Mouse (Mus musculus) limb, embryonic 12.5 days (tissue): Measurements from ENCODE around the gene Zfp541. TPM values are rescaled to one million over a fixed set of nuclear protein-coding genes. Genes with fewer than 3 reads are reported as not detected.
A peak's percentile ranks its signal among the peaks of the same experiment; 100 is the strongest.

Experiments
- ATAC-seq: fragments of 200-750 bp; cut with Nextera tagmentation; 2 replicates; pipeline ENCODE4 v1.8.0; 2017; ENCODE audit warnings: low read depth, moderate TSS enrichment; ENCODE audit not compliant: insufficient number of reproducible peaks, insufficient read depth, low FRiP score, low TSS enrichment
- H3K27ac ChIP-seq: fragments of 300-500 bp; sonication (generic); 2 replicates; pipeline ENCODE4 v1.5.1; 2016; ENCODE audit warnings: mild to moderate bottlenecking, moderate library complexity
- H3K27me3 ChIP-seq: fragments of 300-500 bp; sonication (generic); 2 replicates; pipeline ENCODE4 v1.6.1; 2016; ENCODE audit warnings: mild to moderate bottlenecking, moderate library complexity
- H3K36me3 ChIP-seq: fragments of 300-500 bp; sonication (generic); 2 replicates; pipeline ENCODE4 v1.6.1; 2016; ENCODE audit warnings: mild to moderate bottlenecking, moderate library complexity
- H3K4me1 ChIP-seq: fragments of 300-500 bp; sonication (generic); replicated peaks from 2 replicates; pipeline ENCODE4 v1.6.1; 2016
- H3K4me2 ChIP-seq: fragments of 300-500 bp; sonication (generic); 2 replicates; pipeline ENCODE4 v1.6.1; 2016; ENCODE audit warnings: mild to moderate bottlenecking, moderate library complexity
- H3K4me3 ChIP-seq: fragments of 300-500 bp; sonication (generic); replicated peaks from 2 replicates; pipeline ENCODE4 v1.5.1; 2016; ENCODE audit warnings: mild to moderate bottlenecking
- H3K9ac ChIP-seq: fragments of 300-500 bp; sonication (generic); replicated peaks from 2 replicates; pipeline ENCODE4 v1.6.1; 2016; ENCODE audit warnings: mild to moderate bottlenecking, moderate library complexity
- H3K9me3 ChIP-seq: fragments of 300-500 bp; sonication (generic); 2 replicates; pipeline ENCODE4 v1.6.1; 2016; ENCODE audit warnings: mild to moderate bottlenecking, moderate library complexity
- WGBS: fragments of 180-500 bp; shearing (Covaris S2); methylation state at CpG from one replicate; pipeline ENCODE4 v1.1.7; 2016; 5-methylcytosine and 5-hydroxymethylcytosine counted together
- polyA plus RNA-seq: library from polyadenylated mRNA; unstranded; fragments of >200 nt; fragmentation: Nextera tagmentation; extraction: Ambion mirVana; gene quantifications from 2 replicates; pipeline ENCODE4 v1.2.1, GENCODE M21; 2016

Zfp541 gene
- polyA plus RNA-seq, 1 experiment from 2014 or later: not detected

DNA sequence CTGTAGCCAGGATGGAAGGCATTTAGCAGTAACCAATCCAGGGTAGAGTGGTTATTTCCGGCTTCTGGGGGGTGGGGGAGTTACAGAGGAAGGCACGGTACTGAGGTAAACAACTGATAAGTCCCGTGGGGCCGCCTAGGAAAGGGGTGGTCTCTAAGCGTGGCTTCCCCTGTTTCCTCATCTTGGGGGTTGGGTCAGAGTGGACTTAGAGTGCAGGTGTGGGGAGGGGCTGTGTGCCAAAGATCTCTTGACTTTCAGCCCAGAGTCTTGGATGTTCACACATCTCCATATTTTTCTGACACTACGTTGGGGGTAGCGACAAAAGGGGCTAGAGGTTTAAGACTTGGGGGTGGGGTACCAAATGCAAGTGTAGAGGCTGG, 15.5 kb upstream of the Zfp541 start:
- Histone ChIP-seq H3K27ac (peak overlapping the region; percentile 99), H3K4me1 (peaks cover 48% of the 10 kb centered on the region), H3K4me3 (peak overlapping the region; percentile 68), H3K9ac (peak overlapping the region; percentile 96), H3K4me2 (peak overlapping the region; percentile 86), H3K36me3 (no peaks in the 10 kb centered on the region), H3K9me3 (no peaks in the 10 kb centered on the region), H3K27me3 (no peaks in the 10 kb centered on the region)
- ATAC-seq: peak; percentile 30; the same call in 1 of the 2 replicates
- WGBS: 0% methylated on average over 7 of the region's 7 CpGs

DNA sequence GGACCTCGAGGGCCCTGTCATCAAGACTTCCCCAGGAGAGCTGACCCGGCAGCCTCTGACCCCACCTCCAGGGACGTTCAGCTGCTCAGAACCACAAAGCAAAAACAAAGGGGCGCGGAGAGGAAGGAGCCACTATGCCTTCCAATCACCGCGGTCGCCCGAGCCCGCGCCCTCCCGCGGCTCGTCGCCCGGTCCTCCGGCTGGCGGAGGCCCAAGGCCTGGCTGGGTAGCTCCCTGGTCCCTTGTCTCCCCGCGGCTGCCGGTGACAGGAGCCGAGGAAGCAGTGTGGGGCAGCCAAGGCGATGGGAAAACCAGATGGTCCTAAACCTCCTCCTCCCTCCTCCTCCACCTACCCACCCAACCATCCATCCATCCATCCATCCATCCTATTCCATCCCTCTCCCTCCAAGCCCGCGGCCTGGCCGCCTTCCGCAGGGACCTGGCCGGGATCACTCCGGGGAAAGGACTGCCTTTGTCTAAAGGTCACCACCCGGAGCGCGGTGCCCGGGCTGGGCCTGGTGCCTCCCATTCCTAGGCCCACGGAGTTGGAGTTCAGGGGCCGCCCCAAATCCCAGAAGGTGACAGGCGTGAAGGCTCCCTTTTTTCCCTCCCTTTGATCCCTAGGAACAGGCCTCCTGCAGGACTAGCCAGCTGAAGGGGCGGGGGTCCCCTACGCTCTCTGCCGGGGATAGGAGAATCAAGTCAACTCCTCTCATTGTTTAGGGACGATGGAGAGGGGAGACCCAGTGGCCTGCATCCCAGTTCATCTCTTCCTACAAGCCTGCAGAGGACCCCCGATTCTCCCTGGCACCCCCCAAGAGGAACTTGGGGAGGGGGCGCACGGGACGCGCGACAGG, 14.9 kb upstream of the Zfp541 start:
- peak overlapping the region; percentile 96 for H3K9ac ChIP-seq
- under 1% methylated on average over 46 of the region's 46 CpGs for WGBS
- no peaks in the 10 kb centered on the region for H3K27me3 ChIP-seq
- peaks cover 50% of the 10 kb centered on the region for H3K4me1 ChIP-seq
- peak overlapping the region; percentile 86 for H3K4me2 ChIP-seq
- H3K27ac ChIP-seq: peak overlapping the region; percentile 99
- 0 out of 2 replicates have a peak, but pooled peaks have one; percentile 3 for ATAC-seq
- H3K36me3 ChIP-seq: no peaks in the 10 kb centered on the region
- no peaks in the 10 kb centered on the region for H3K9me3 ChIP-seq
- H3K4me3 ChIP-seq: peak overlapping the region; percentile 68

DNA sequence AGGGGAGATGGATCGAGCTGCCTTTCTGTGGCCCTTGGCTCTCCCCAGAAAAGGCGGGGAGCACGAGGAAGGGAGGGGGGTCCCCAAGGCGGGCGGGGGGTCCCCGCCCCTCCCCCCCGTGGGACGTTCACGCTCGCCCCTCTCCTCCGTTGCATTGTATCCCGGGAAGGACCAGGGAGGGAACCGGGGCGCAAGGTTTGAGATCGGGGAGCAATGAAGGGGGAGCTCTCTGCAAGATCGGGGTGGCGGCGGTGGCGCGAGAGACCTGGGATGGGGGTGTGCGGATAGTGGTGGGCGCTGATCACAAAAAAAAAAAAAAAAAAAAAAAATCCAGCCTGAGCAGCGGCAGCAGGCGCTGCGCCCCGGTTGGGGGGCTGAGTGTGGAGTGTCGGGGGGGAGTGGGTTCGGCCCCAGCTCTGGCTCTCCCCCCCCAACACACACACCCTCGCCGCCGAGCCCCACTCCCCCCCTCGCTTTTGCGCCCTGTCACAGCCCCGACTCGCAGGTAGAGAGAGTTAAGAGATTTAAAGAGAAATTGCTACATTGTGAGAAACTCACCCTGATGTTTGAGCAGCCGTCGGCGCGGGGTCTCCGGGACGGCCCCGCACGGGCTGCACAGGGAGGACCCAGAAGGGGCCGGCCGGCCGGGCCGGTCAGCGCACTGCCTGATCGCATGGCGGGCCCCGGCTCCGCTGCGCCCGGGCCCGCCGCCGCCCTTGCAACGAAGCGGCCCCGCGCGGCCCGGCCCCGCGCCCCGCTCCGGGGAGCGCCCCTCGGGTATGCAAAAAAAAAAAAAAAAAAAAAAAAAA, 14.1 kb upstream of the Zfp541 start, which contains the start of gene Bicra:
TSS of gene Bicra (minus strand) at position 584 of the 809 bp plus-strand sequence.
- under 1% methylated on average over 51 of the region's 69 CpGs for WGBS
- H3K4me2 ChIP-seq: peak within 1 kb of the TSS; percentile 86
- H3K4me1 ChIP-seq: peaks cover 55% of the 10 kb centered on the region

DNA sequence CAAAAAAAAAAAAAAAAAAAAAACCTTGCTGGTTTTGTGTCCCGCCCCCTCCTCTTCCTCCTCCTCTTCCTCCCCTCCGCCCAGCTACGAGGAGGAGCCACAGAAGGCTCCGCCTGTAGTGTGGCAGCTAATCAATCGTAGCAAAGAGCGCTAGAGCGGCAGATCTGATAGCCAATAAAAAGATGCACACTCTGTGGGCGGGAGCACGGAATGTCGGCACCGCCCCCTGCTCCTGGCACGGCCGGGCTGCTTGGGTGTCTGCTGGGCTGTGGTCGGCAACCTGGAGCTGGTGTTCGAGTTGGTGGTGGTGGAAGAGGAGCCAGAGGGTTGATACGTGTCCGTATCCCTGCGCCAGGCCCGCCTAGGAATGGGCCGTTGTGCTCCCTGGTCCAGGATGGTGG, 13.4 kb upstream of the Zfp541 start:
- Histone ChIP-seq H3K9me3 (no peaks in the 10 kb centered on the region), H3K9ac (peak overlapping the region; percentile 82), H3K27me3 (no peaks in the 10 kb centered on the region), H3K4me2 (peak overlapping the region; percentile 79), H3K27ac (peak overlapping the region; percentile 83), H3K4me1 (peaks cover 51% of the 10 kb centered on the region), H3K4me3 (peak overlapping the region; percentile 68), H3K36me3 (no peaks in the 10 kb centered on the region)
- 0% methylated on average over 19 of the region's 20 CpGs for WGBS
- peak; percentile 86 for ATAC-seq

More for the DNA sequence above, 14.1 kb upstream of the Zfp541 start, which contains the start of gene Bicra:
- Histone ChIP-seq H3K9ac (peak within 1 kb of the TSS; percentile 96), H3K9me3 (no peaks in the 10 kb centered on the region), H3K27me3 (no peaks in the 10 kb centered on the region), H3K4me3 (peak within 1 kb of the TSS; percentile 68), H3K36me3 (no peaks in the 10 kb centered on the region), H3K27ac (peak within 1 kb of the TSS; percentile 99)
- peak; percentile 53 for ATAC-seq

DNA sequence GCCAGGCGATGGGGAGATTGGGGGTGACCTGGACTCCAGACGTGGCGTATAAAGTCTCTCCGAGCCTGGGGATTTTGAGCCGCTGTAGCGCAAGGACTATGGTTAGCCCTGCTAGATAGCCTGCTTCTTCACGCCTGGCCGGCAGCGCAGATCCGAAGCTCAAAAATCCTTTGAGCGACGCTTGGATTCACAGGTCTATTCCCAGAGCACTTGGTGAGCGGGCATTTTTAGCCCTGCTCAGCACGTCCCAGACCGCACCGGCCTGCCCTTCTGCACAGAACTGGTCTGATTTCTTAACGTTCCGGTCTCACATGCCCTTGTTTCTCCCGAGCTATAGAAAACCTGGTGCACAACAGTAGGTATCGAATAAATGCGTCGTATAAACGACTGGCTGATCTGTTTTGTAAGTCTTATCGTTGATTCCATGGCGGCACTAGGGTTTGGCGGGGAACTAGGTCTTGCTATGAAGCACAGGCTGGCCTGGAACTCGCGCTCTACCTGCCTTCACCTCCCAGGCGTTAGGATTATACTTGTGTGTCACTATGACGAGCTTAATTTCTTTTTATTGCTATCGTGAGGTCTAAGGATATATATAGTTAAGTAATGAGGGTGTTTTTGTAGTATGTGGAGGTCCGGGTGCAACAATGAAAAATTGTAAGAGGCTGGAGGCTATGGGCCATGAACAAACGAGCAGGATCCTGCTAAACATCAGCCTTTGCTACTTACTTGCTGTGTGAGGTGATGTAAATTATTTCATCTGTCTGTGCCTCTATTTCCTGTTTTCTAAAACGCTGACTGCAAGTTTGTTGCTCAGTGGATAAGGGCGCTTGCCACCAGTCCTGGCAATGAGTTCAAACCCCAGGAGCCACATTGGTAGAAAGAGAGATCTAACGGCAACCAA, 12.7 kb upstream of the Zfp541 start:
- ATAC-seq: no peak
- H3K4me3 ChIP-seq: peak overlapping the region; percentile 68
- H3K4me1 ChIP-seq: peaks cover 43% of the 10 kb centered on the region

DNA sequence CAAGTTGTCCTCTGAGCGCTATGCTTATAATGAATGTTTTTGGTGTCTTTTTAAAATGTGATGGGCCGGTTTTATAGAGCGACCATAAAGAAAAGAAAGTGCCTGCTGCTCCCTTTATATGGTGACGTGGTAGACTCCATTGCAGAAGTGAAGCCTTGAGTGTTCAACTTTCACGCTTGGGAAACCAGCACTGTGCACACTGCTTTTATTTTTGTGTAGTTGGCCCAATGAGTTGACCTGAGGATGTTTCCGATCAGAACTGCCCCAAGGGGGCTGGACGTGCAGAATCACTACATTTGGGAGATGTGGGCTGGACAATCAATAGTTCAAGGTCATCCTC, 12.1 kb upstream of the Zfp541 start:
- no peak overlapping the region for H3K27ac ChIP-seq
- H3K4me1 ChIP-seq: peaks cover 37% of the 10 kb centered on the region
- no peaks in the 10 kb centered on the region for H3K27me3 ChIP-seq
- peak overlapping the region; percentile 68 for H3K4me3 ChIP-seq
- H3K4me2 ChIP-seq: peak overlapping the region; percentile 79
- H3K36me3 ChIP-seq: no peaks in the 10 kb centered on the region
- H3K9me3 ChIP-seq: no peaks in the 10 kb centered on the region
- 82% methylated on average over 7 of the region's 7 CpGs for WGBS
- H3K9ac ChIP-seq: peak overlapping the region; percentile 82
- ATAC-seq: no peak

More for the DNA sequence above, 12.7 kb upstream of the Zfp541 start:
- Histone ChIP-seq H3K9ac (peak overlapping the region; percentile 82), H3K27me3 (no peaks in the 10 kb centered on the region), H3K27ac (peak overlapping the region; percentile 83), H3K9me3 (no peaks in the 10 kb centered on the region), H3K4me2 (peak overlapping the region; percentile 79), H3K36me3 (no peaks in the 10 kb centered on the region)
- WGBS: 7% methylated on average over 36 of the region's 36 CpGs

DNA sequence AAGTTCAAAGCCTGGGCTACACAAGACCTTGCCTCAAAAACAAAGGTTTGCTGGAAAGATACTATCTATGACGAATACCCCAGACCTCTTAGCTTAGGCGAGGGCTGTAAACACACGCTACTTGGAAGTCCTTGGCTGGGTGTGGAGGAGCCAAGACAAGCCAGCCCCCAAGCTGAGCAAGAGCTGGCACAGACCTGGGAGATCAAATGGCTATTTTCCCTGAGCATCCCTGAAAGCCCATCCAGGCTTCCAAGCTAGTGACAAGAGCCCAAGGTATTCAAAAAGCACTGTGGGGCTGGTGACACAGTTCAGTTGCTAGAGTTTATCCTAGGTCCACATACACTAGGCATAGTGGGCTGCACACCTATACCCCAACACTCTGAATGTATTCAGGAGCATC, 11.0 kb upstream of the Zfp541 start:
- no peak for ATAC-seq
- no peaks in the 10 kb centered on the region for H3K36me3 ChIP-seq
- H3K4me3 ChIP-seq: no peak overlapping the region
- H3K27me3 ChIP-seq: no peaks in the 10 kb centered on the region
- H3K9ac ChIP-seq: no peak overlapping the region
- H3K9me3 ChIP-seq: no peaks in the 10 kb centered on the region
- H3K4me2 ChIP-seq: peak overlapping the region; percentile 79; the same call in 1 of the 2 replicates
- peaks cover 26% of the 10 kb centered on the region for H3K4me1 ChIP-seq
- 87% methylated on average over 3 of the region's 3 CpGs for WGBS
- no peak overlapping the region for H3K27ac ChIP-seq

DNA sequence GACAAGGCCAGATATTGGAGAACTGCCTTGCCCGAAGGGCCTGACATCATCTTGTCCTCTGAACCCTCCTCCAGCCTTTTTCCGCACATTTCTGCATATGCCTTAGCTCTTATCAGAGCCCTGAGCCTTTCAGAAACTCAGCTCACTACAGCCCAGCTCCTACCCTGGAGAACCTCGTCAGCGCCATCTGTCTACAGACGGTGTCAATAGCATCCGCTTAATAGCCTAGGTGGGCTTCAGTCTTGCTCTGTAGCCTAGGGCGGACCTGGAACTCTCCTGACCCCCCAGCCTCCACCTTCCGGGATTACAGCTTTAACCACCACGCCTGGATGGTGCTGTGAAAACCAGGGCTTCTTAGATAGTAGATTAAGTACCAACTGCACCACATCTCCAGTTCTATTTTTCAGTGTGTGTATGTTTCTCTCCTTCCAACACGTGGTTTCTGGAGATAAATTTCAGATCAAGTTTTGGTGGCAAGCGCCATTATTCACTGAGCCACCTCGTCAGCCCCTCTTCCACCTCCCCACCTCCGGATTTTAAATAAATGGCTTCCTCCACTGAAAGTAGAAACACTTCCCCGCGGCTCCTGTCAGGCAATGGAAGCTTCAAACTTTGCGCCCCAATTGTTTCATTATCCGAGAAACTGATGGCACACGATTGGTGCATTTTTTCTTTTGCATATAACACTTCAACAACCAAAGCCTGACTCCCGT, 9.6 kb upstream of the Zfp541 start:
- no peaks in the 10 kb centered on the region for H3K27me3 ChIP-seq
- peak overlapping the region; percentile 89 for H3K27ac ChIP-seq
- no peak for ATAC-seq
- peak overlapping the region; percentile 72 for H3K4me2 ChIP-seq
- H3K9me3 ChIP-seq: no peaks in the 10 kb centered on the region
- H3K4me1 ChIP-seq: peaks cover 20% of the 10 kb centered on the region
- H3K4me3 ChIP-seq: peak overlapping the region; percentile 50
- WGBS: 7% methylated on average over 19 of the region's 19 CpGs
- H3K36me3 ChIP-seq: no peaks in the 10 kb centered on the region
- H3K9ac ChIP-seq: peak overlapping the region; percentile 58

DNA sequence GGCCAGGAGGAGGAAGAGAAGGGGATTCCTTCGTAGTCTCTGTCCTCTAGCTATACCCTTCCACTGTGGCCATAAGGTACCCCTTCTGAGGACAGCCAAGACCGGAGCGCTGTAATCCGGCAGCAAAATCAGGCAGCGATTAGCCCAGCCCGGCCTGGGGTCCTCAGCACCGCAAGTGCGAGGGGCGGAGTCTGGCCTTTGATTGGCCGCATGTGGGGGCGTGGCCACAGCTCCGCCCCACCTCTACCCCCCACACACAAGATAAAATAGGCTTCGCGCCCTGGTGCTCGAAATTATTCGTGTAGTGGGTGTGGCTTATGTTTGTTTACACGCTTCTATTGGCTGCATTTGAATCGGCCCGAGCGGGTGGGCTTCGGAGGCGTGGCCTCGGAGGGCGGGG, 8.9 kb upstream of the Zfp541 start:
- 0% methylated on average over 24 of the region's 24 CpGs for WGBS
- ATAC-seq: peak; percentile 77
- no peaks in the 10 kb centered on the region for H3K27me3 ChIP-seq

DNA sequence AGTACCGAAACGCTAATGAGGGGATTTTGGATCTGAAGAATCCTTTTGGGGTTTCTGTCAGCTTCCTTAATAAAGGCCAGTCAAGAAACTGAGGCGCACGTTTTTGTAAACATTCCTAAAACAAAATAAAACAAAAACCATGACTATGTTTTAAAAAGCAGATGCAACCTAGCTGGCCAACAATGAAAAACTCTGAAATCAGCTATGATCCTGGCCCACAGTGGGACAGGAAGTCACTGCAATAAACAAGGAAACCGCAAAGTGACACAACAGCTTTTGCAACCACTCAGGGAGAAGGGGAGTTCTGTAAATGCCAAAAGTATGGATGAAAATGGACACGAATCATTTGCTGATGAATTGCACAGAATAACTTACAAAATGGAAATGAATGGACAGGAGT, 8.5 kb upstream of the Zfp541 start:
- peak overlapping the region; percentile 72 for H3K4me2 ChIP-seq
- H3K9ac ChIP-seq: no peak overlapping the region
- no peaks in the 10 kb centered on the region for H3K27me3 ChIP-seq
- peaks cover 20% of the 10 kb centered on the region for H3K4me1 ChIP-seq
- 14% methylated on average over 6 of the region's 6 CpGs for WGBS
- ATAC-seq: no peak
- no peaks in the 10 kb centered on the region for H3K9me3 ChIP-seq
- peak overlapping the region; percentile 50 for H3K4me3 ChIP-seq
- H3K36me3 ChIP-seq: no peaks in the 10 kb centered on the region
- no peak overlapping the region for H3K27ac ChIP-seq

More for the DNA sequence above, 8.9 kb upstream of the Zfp541 start:
- peak overlapping the region; percentile 72 for H3K4me2 ChIP-seq
- H3K27ac ChIP-seq: peak overlapping the region; percentile 89
- H3K4me3 ChIP-seq: peak overlapping the region; percentile 50
- peak overlapping the region; percentile 58 for H3K9ac ChIP-seq
- no peaks in the 10 kb centered on the region for H3K36me3 ChIP-seq
- peaks cover 20% of the 10 kb centered on the region for H3K4me1 ChIP-seq
- H3K9me3 ChIP-seq: no peaks in the 10 kb centered on the region
